Mouse (Mus musculus) liver, embryonic 14.5 days (tissue): Measurements from ENCODE around the gene Edem2.

ENCODE experiments used
- CTCF ChIP-seq: IDR thresholded peaks from 2 replicates; pipeline ENCODE4 v1.5.1; 2016; ENCODE audit warnings: antibody characterized with exemption, low read depth, control low read depth
- EP300 ChIP-seq: IDR thresholded peaks from 2 replicates; pipeline ENCODE4 v1.6.1; 2016; ENCODE audit warnings: antibody characterized with exemption, low read depth

- TF ChIP-seq CTCF (no peak), EP300 (no peak)
Observed at GRCm38 (mm10) chr2:155703630-155704029, 25.6 kb downstream of the Edem2 start.
